ENCODE assay signal across 8 mouse cellular contexts in the genomic region with DNA sequence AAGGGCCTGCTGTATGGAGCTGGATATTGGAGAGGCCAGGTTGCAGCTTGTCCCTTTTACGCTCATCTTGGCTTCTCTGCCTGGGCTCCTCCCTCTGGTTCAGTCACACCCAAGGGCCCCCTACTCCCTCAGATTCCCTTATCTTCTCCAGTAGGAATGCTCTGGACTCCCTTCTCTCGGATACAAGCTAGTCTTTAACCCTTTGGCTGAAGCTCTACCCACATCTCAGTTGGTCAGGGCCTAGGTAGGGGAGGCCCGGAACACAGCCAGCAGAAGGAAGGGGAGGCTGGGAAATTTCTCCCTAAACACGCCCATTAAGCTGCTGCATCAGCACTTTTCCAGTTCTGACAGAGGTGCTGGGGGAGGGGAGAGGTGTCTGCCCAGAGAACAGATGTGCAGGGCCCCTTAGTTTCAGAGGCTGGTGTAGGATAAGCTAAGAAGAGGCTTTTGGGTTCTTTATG. TPM values are rescaled to one million over a fixed set of nuclear protein-coding genes. Genes with fewer than 3 reads are reported as not detected.
DNase-seq lines count a peak whose midpoint lies in the region; ATAC-seq lines count a peak whose summit lies in the region.

No protein-coding gene starts in this region.

- ATAC-seq in kidney, embryonic 15.5 days (replicated peaks; ENCODE audit: low FRiP score) = peak; percentile 27

- H3K4me3 ChIP-seq in kidney, embryonic 15.5 days (replicated peaks) = peak overlapping the region; percentile 74

- 0% methylated on average over 4 of the region's 4 CpGs for WGBS in kidney, embryonic 15.5 days

- peak overlapping the region; percentile 81 for H3K4me2 ChIP-seq in kidney, embryonic 15.5 days

- H3K36me3 ChIP-seq in kidney, embryonic 15.5 days = peaks cover 19% of the 10 kb centered on the region; the same call in 1 of the 2 replicates

- no peaks in the 10 kb centered on the region for H3K9me3 ChIP-seq in kidney, embryonic 15.5 days (replicated peaks)

- intact Hi-C loops in left cerebral cortex, postnatal 36 days (cut with DNase I) = no loop called here

- H3K9ac ChIP-seq in kidney, embryonic 15.5 days = peak overlapping the region; percentile 79

- H3K4me1 ChIP-seq in kidney, embryonic 15.5 days = peaks cover 66% of the 10 kb centered on the region

- H3K27me3 ChIP-seq in kidney, embryonic 15.5 days = no peaks in the 10 kb centered on the region

- DNase-seq in urinary bladder, postnatal 4 days (ENCODE audit: low spot score in 2 of 2) = peak; percentile 53 to 59
- DNase-seq in urinary bladder, adult 18-20 months (ENCODE audit: low spot score in 2 of 2) = no peak
- peak; percentile 42 for DNase-seq in heart, adult 8-10 months (ENCODE audit: low spot score)
- peak; percentile 18 for DNase-seq in lung, postnatal 25 days (ENCODE audit: low spot score)
- peak; percentile 45 for DNase-seq in testis, postnatal 14 days (ENCODE audit: low spot score)
- no peak for DNase-seq in left cerebral cortex, postnatal 36 days (ENCODE audit: low spot score in 2 of 2)
- DNase-seq in cerebellum, adult 9-10 months = no peak

- H3K27ac ChIP-seq in kidney, embryonic 15.5 days = peak overlapping the region; percentile 99

RNA-seq across cellular contexts. Expression of a gene that starts 1.3 kb away (rescaled TPM):
- 10 to 100 TPM in 1 of 4 experiments, 1 to 10 TPM in 3; 4.4 to 11.5 (median 6.2) TPM for total RNA-seq in heart, adult 8-10 months (2022)
- 20.7 and 22.4 TPM in 2 replicates for polyA plus RNA-seq in kidney, embryonic 15.5 days (2015; fragmentation: Nextera tagmentation; extraction: Ambion mirVana)
- 1 to 10 TPM; 7.9 to 9.5 TPM for total RNA-seq in left cerebral cortex, postnatal 36 days (2021)

RNA-seq across cellular contexts. Expression of a gene that starts 29.1 kb away (rescaled TPM):
- under 1 TPM in 1 of 4 experiments, not detected in 3; 0.06 TPM for total RNA-seq in heart, adult 8-10 months (2022)
- polyA plus RNA-seq in kidney, embryonic 15.5 days (2015; fragmentation: Nextera tagmentation; extraction: Ambion mirVana) = 0.33 and 0.65 TPM in 2 replicates
- total RNA-seq in left cerebral cortex, postnatal 36 days (2021) = under 1 TPM; 0.29 to 0.49 TPM

RNA-seq across cellular contexts. Expression of a gene that starts 29.6 kb away (rescaled TPM):
- 10 to 100 TPM in 2 of 4 experiments, 1 to 10 TPM in 2; 8.1 to 11.7 (median 10.3) TPM for total RNA-seq in heart, adult 8-10 months (2022)
- 18.0 and 19.5 TPM in 2 replicates for polyA plus RNA-seq in kidney, embryonic 15.5 days (2015; fragmentation: Nextera tagmentation; extraction: Ambion mirVana)
- total RNA-seq in left cerebral cortex, postnatal 36 days (2021) = 10 to 100 TPM; 11.4 to 12.7 TPM

RNA-seq across cellular contexts. Expression of a gene that starts 32.2 kb away (rescaled TPM):
- total RNA-seq in heart, adult 8-10 months (2022) = 1 to 10 TPM; 3.3 to 4.2 (median 3.7) TPM
- polyA plus RNA-seq in kidney, embryonic 15.5 days (2015; fragmentation: Nextera tagmentation; extraction: Ambion mirVana) = 32.2 and 39.9 TPM in 2 replicates
- 1 to 10 TPM; 1.8 TPM for total RNA-seq in left cerebral cortex, postnatal 36 days (2021)

RNA-seq across cellular contexts. Expression of a gene that starts 45.0 kb away (rescaled TPM):
- 100 to 1,000 TPM; 120 to 148 (median 130) TPM for total RNA-seq in heart, adult 8-10 months (2022)
- polyA plus RNA-seq in kidney, embryonic 15.5 days (2015; fragmentation: Nextera tagmentation; extraction: Ambion mirVana) = 56.6 and 63.8 TPM in 2 replicates
- 100 to 1,000 TPM in 1 of 2 experiments, 10 to 100 TPM in 1; 89.7 to 104 TPM for total RNA-seq in left cerebral cortex, postnatal 36 days (2021)

Comparison
In these comparisons a context has a peak if more than half of its experiments do, and no peak if none do; other contexts are left out.
1. DNase-seq: peak in urinary bladder, postnatal 4 days (2 of 2), heart, adult 8-10 months (single experiment), lung, postnatal 25 days (single experiment) and testis, postnatal 14 days (single experiment); none in urinary bladder, adult 18-20 months (0 of 2), left cerebral cortex, postnatal 36 days (0 of 2) and cerebellum, adult 9-10 months (single experiment).